Mouse (Mus musculus): ENCODE data around the gene Arhgef28.

Arhgef28 gene

GRCm38 (mm10) chr13:97923009-97923408 lies 283.2 kb downstream of the Arhgef28 start:
- in situ Hi-C loops (cut with MboI, MseI), result no loop called here

- in situ Hi-C loops (cut with MboI, MseI), result no loop called here
Measured at GRCm38 (mm10) chr13:97919590-97919989, 286.6 kb downstream of the Arhgef28 start.

- in situ Hi-C loops (cut with MboI, MseI), result no loop called here
Measured at GRCm38 (mm10) chr13:97918117-97918900, 287.9 kb downstream of the Arhgef28 start.

- in situ Hi-C loops (cut with MboI, MseI), result no loop called here
Measured at GRCm38 (mm10) chr13:97911013-97911412, 295.2 kb downstream of the Arhgef28 start.

- in situ Hi-C loops (cut with MboI, MseI), result no loop called here
Measured at GRCm38 (mm10) chr13:97902821-97903220, 303.4 kb downstream of the Arhgef28 start.

- in situ Hi-C loops (cut with MboI, MseI), result no loop called here
Measured at GRCm38 (mm10) chr13:97900380-97900758, 305.9 kb downstream of the Arhgef28 start.

- in situ Hi-C loops (cut with MboI, MseI), result no loop called here
Measured at GRCm38 (mm10) chr13:97899604-97900379, 306.4 kb downstream of the Arhgef28 start.

- in situ Hi-C loops (cut with MboI, MseI), result no loop called here
Measured at GRCm38 (mm10) chr13:97898590-97898989, 307.6 kb downstream of the Arhgef28 start.

- in situ Hi-C loops (cut with MboI, MseI), result no loop called here
Measured at GRCm38 (mm10) chr13:97893031-97893825, 313.0 kb downstream of the Arhgef28 start.

- in situ Hi-C loops (cut with MboI, MseI), result no loop called here
Measured at GRCm38 (mm10) chr13:97892089-97892884, 314.0 kb downstream of the Arhgef28 start.

GRCm38 (mm10) chr13:97888046-97888445 lies 318.2 kb downstream of the Arhgef28 start:
- in situ Hi-C loops (cut with MboI, MseI), result no loop called here

GRCm38 (mm10) chr13:97887558-97887957 lies 318.7 kb downstream of the Arhgef28 start:
- in situ Hi-C loops (cut with MboI, MseI), result no loop called here

GRCm38 (mm10) chr13:97883629-97884028 lies 322.6 kb downstream of the Arhgef28 start:
- in situ Hi-C loops (cut with MboI, MseI), result no loop called here

- in situ Hi-C loops (cut with MboI, MseI), result no loop called here
Measured at GRCm38 (mm10) chr13:97876450-97876849, 329.8 kb downstream of the Arhgef28 start.

- in situ Hi-C loops (cut with MboI, MseI), result no loop called here
Measured at GRCm38 (mm10) chr13:97876031-97876430, 330.2 kb downstream of the Arhgef28 start.

- in situ Hi-C loops (cut with MboI, MseI), result no loop called here
Measured at GRCm38 (mm10) chr13:97869428-97869827, 336.8 kb downstream of the Arhgef28 start.

- in situ Hi-C loops (cut with MboI, MseI), result no loop called here
Measured at GRCm38 (mm10) chr13:97867322-97867962, 338.8 kb downstream of the Arhgef28 start.

GRCm38 (mm10) chr13:97859071-97859470 lies 347.2 kb downstream of the Arhgef28 start:
- in situ Hi-C loops (cut with MboI, MseI), result no loop called here

- in situ Hi-C loops (cut with MboI, MseI), result no loop called here
Measured at GRCm38 (mm10) chr13:97857860-97858259, 348.4 kb downstream of the Arhgef28 start.

- in situ Hi-C loops (cut with MboI, MseI), result no loop called here
Measured at GRCm38 (mm10) chr13:97853356-97853968, 352.8 kb downstream of the Arhgef28 start.
